Mouse (Mus musculus) embryonic facial prominence, embryonic 12.5 days (tissue): ENCODE measurements around the gene Afap1l2. TPM values are rescaled to one million over a fixed set of nuclear protein-coding genes. Genes with fewer than 3 reads are reported as not detected.

Experiments
- ATAC-seq: fragments of 200-750 bp; cut with Nextera tagmentation; 2 replicates; pipeline ENCODE4 v1.8.0; 2017; ENCODE audit not compliant: insufficient number of reproducible peaks, insufficient read depth, low FRiP score, low TSS enrichment
- H3K27ac ChIP-seq: fragments of 300-500 bp; sonication (generic); 2 replicates; pipeline ENCODE4 v1.5.1; 2016; ENCODE audit warnings: mild to moderate bottlenecking
- H3K27me3 ChIP-seq: fragments of 300-500 bp; sonication (generic); 2 replicates; pipeline ENCODE4 v1.6.1; 2016; ENCODE audit warnings: mild to moderate bottlenecking, moderate library complexity
- H3K36me3 ChIP-seq: fragments of 300-500 bp; sonication (generic); 2 replicates; pipeline ENCODE4 v1.6.1; 2016; ENCODE audit warnings: mild to moderate bottlenecking
- H3K4me1 ChIP-seq: fragments of 300-500 bp; sonication (generic); 2 replicates; pipeline ENCODE4 v1.6.1; 2016
- H3K4me2 ChIP-seq: fragments of 300-500 bp; sonication (generic); replicated peaks from 2 replicates; pipeline ENCODE4 v1.6.1; 2016; ENCODE audit warnings: mild to moderate bottlenecking, moderate library complexity
- H3K4me3 ChIP-seq: fragments of 300-500 bp; sonication (generic); 2 replicates; pipeline ENCODE4 v1.5.1; 2016; ENCODE audit warnings: mild to moderate bottlenecking
- H3K9ac ChIP-seq: fragments of 300-500 bp; sonication (generic); 2 replicates; pipeline ENCODE4 v1.6.1; 2016; ENCODE audit warnings: mild to moderate bottlenecking, moderate library complexity
- H3K9me3 ChIP-seq: fragments of 300-500 bp; sonication (generic); 2 replicates; pipeline ENCODE4 v1.6.1; 2016; ENCODE audit warnings: mild to moderate bottlenecking, moderate library complexity
- whole genome bisulfite sequencing: fragments of 180-500 bp; shearing (Covaris S2); methylation state at CpG from one replicate; pipeline ENCODE4 v1.1.7; 2016; 5-methylcytosine and 5-hydroxymethylcytosine counted together
- polyA plus RNA-seq: library from polyadenylated mRNA; unstranded; fragments of >200 nt; fragmentation: Nextera tagmentation; extraction: Ambion mirVana; gene quantifications from 2 replicates; pipeline ENCODE4 v1.2.1, GENCODE M21; 2016

The Afap1l2 gene
- 9.7 and 10.3 TPM in 2 replicates for polyA plus RNA-seq

DNA sequence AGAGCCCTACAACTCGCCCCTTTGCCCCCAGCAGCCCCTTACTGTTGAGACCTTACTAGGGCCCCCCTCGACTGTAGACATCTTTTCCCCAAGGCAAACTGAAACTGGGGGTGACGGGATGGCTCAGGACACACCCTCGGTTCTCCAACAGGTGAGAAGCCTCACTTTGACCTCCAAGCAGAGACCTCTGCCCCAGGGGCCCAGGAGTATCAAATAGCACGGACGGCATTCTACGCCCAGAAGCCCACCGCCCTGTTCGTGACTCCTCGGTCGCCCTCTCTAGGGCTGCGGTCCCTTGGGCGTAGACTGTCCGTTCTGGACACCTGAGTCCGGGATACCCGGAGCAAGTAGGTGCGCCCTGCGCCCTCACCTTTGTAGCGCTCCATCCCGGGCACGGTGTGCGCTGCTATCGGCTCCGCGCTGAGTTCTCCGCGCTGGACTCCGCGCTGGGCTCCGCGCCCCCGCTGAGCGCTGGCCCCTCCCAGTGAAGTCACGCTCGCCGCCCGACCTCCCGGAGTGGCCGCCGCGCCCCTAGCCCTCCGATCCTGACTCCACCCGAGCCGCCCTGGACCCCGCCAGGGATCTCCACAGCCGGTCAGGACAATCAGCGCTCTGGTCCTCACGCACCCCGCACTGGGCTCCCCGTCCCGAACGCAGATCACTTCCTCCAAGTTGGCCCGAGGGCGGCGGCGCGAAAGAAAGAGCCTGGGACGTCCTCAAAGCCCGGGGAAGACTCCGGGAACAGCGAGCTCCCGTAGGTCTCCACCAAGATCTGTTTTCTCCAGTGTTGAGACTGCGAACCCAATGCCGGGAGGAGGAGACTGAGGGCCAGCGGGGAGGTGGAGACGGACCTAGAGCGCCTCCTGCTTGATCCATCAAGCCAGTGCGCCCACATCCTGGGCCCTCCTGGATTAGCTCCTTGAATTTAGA is at the start of gene Afap1l2:
TSS of gene Afap1l2 (minus strand) at position 448 of the 930 bp plus-strand sequence.
- Histone ChIP-seq H3K4me2 (peak within 1 kb of the TSS; percentile 86), H3K27ac (no peak within 1 kb of the TSS), H3K4me1 (peaks cover 34% of the 10 kb centered on the region), H3K36me3 (no peaks in the 10 kb centered on the region), H3K9me3 (no peaks in the 10 kb centered on the region), H3K9ac (peak within 1 kb of the TSS; percentile 57), H3K4me3 (peak within 1 kb of the TSS; percentile 52), H3K27me3 (peaks cover 26% of the 10 kb centered on the region)
- 2% methylated on average over 68 of the region's 68 CpGs for WGBS
- peak; percentile 57; the same call in 1 of the 2 replicates for ATAC-seq

DNA sequence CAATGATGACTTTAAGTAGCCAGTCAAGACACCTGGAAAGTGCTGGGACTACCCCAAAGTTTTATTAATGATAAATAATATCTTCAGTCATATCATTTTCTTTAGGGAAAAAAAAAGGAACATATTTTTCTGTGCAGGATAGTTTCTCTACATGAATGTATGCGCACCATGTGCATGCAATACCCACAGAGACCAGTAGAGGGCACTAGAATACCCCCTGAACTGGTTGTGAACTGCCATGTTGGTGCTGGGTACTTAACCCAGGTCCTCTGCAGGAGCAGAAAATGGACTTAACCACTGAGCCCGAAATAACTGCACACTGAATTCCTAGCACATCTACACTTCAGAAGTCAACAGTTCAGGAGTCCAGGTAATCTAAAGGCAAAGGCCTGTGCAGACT is 49.5 kb upstream of the Afap1l2 start:
- Histone ChIP-seq H3K4me3 (no peak overlapping the region), H3K4me1 (peaks cover 5% of the 10 kb centered on the region; the same call in 1 of the 2 replicates), H3K9ac (no peak overlapping the region), H3K36me3 (peaks cover 6% of the 10 kb centered on the region; the same call in 1 of the 2 replicates), H3K9me3 (peaks cover 5% of the 10 kb centered on the region; the same call in 1 of the 2 replicates), H3K27me3 (no peaks in the 10 kb centered on the region), H3K27ac (no peak overlapping the region), H3K4me2 (no peak overlapping the region)
- WGBS: 100% methylated on average over 2 of the region's 2 CpGs
- ATAC-seq: no peak

DNA sequence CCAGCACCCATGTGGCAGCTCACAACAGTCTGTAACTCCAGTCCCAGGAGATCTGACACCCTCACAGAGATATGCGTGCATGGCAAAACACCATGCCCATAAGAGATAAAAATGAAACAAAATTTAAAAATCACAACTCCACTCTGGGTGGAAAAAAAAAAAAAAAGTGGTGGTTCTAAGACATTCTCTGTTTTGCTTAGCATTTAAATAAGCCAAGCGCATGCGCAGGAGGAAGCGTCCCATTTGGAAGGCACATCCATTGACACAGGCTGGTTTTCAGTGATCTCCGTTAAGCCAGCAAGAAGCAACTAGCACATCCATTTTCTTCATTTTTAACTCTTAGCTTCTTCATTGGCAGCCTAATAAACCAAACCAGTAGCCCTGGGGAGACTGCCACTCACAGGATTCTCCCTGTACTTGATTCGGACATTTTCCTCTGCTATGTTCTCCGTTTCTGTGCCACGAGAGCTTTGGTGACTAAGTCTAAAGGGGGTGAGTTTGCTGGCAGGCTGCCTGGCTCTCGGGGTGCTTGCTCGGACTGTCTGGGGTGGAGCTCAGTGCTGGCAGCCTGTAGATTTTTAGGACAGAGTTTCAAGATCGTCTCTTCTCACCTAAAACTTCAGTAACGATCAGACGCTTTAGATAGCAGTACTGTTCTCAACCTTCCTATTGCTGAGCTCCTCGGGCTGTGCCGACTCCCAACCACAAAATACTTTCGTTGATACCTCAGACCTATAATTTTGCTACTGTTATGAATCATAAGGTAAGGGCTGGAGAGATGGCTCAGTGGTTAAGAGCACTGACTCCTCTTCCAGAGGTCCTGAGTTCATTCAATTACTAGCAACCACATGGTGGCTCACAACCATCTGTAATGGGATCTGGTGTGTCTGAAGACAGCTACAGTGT is 47.4 kb upstream of the Afap1l2 start:
- H3K9ac ChIP-seq: no peak overlapping the region
- peaks cover 5% of the 10 kb centered on the region; the same call in 1 of the 2 replicates for H3K9me3 ChIP-seq
- ATAC-seq: no peak
- H3K36me3 ChIP-seq: peaks cover 6% of the 10 kb centered on the region; the same call in 1 of the 2 replicates
- no peak overlapping the region for H3K27ac ChIP-seq
- 89% methylated on average over 16 of the region's 16 CpGs for WGBS
- H3K4me2 ChIP-seq: no peak overlapping the region
- peaks cover 5% of the 10 kb centered on the region; the same call in 1 of the 2 replicates for H3K4me1 ChIP-seq
- H3K27me3 ChIP-seq: no peaks in the 10 kb centered on the region
- no peak overlapping the region for H3K4me3 ChIP-seq

DNA sequence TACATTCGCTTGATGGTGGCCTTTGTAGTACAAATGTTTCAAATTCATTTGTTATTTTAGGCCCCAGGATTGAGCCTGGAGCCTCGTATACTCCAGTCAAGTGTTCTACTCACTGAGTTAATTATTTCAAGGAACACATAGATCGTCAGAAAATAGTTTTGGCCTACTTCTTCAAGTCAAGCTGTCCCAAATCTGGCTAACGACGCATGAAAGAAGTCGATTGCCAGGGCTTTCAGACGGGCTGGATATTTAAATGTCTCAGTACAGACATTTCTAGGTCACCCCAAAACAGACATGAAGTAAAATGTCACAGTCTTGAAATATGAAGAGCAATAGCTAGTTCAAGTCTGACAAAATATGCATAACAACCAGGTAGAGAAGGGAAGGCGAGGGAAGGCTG is 44.9 kb upstream of the Afap1l2 start:
- no peaks in the 10 kb centered on the region for H3K27me3 ChIP-seq

DNA sequence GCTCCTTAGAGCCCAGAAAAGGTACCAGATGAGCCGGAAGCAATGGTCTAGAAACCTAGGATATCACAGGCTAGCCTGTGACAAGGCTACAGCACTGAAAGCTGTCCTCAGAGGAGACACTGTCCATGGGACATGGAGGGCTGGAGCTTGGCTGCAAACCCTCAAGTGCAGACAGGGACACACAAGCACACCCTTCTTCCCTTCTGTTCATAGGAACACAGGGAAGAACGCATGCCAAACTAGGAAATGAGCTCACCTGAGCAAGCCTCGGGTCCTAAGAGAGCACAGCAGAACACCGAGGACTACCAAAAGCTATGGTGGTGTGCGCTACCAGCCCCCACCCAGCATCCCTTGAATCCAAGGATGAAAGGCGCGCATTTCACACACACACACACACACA is 44.0 kb upstream of the Afap1l2 start:
- Histone ChIP-seq H3K4me3 (no peak overlapping the region), H3K27me3 (no peaks in the 10 kb centered on the region), H3K4me2 (no peak overlapping the region), H3K27ac (no peak overlapping the region), H3K9me3 (no peaks in the 10 kb centered on the region), H3K4me1 (peaks cover 14% of the 10 kb centered on the region; the same call in 1 of the 2 replicates), H3K9ac (no peak overlapping the region), H3K36me3 (no peaks in the 10 kb centered on the region)
- WGBS: 97% methylated on average over 7 of the region's 7 CpGs
- ATAC-seq: no peak

More for the DNA sequence above, 44.9 kb upstream of the Afap1l2 start:
- H3K4me1 ChIP-seq: peaks cover 14% of the 10 kb centered on the region; the same call in 1 of the 2 replicates
- H3K9ac ChIP-seq: no peak overlapping the region
- H3K9me3 ChIP-seq: peaks cover 4% of the 10 kb centered on the region; the same call in 1 of the 2 replicates
- 59% methylated on average over 8 of the region's 8 CpGs for WGBS
- ATAC-seq: no peak
- no peak overlapping the region for H3K4me2 ChIP-seq
- H3K36me3 ChIP-seq: peaks cover 5% of the 10 kb centered on the region; the same call in 1 of the 2 replicates
- H3K27ac ChIP-seq: no peak overlapping the region
- H3K4me3 ChIP-seq: no peak overlapping the region

DNA sequence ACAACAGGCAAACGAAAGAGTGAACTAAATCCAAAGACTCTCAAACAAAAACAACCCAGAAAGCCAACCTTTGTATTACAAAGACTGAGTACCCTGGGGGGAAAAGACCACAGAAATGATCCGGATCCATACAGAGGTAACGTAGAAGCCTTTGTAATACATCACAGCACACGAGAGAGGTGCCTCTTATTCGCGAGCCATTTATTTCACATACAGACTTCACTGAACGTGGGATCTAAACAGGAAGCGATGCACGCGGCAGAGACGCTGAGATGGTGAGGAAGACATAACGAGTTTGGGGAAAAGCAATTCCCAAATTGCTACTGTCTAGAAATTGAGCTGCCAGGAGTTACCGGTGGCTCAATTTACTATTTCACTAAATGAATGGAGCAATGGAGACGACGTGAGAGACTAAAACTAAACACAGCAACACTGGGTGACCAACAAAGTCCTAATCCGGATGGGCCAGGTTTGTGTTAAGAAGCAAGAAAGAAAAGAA is 41.6 kb upstream of the Afap1l2 start:
- 39% methylated on average over 16 of the region's 16 CpGs for WGBS
- no peak overlapping the region for H3K4me2 ChIP-seq
- ATAC-seq: no peak

DNA sequence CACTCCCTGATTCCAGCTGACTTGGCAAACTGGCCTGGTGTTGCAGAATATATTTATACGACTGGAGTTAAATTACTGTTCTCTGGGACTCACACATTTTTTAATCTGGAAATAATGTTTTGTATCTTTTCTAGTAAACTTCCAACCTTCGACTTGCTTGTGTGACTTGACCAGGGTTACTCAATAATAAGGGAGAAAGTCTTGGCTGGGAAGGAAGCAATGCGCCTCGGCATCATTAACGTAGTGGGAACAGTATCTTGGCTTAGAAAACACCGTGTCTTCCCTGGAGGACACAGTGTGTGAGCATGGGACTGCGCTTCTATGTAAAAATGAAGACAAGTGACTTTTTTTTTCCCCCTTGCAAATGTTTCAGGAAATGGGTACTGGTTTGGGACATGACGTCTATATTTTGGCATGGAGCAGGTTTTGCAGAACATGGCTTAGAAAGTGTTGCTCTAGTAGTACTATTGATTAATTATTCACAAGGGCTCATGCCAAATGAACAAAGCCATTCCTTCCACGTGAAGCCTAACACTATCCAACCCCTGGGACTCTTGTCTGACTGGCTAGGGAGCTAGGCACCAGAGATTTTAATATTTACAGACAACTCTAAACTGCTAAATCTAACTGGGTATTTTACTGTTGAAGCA is 39.8 kb upstream of the Afap1l2 start:
- Histone ChIP-seq H3K36me3 (no peaks in the 10 kb centered on the region), H3K27ac (no peak overlapping the region), H3K9me3 (no peaks in the 10 kb centered on the region), H3K27me3 (no peaks in the 10 kb centered on the region), H3K4me3 (no peak overlapping the region), H3K4me1 (peaks cover 9% of the 10 kb centered on the region; the same call in 1 of the 2 replicates), H3K4me2 (no peak overlapping the region), H3K9ac (no peak overlapping the region)
- WGBS: 84% methylated on average over 9 of the region's 9 CpGs
- ATAC-seq: no peak

More for the DNA sequence above, 41.6 kb upstream of the Afap1l2 start:
- Histone ChIP-seq H3K9ac (no peak overlapping the region), H3K27ac (no peak overlapping the region), H3K9me3 (no peaks in the 10 kb centered on the region), H3K27me3 (no peaks in the 10 kb centered on the region), H3K4me3 (no peak overlapping the region), H3K36me3 (no peaks in the 10 kb centered on the region), H3K4me1 (peaks cover 14% of the 10 kb centered on the region; the same call in 1 of the 2 replicates)

DNA sequence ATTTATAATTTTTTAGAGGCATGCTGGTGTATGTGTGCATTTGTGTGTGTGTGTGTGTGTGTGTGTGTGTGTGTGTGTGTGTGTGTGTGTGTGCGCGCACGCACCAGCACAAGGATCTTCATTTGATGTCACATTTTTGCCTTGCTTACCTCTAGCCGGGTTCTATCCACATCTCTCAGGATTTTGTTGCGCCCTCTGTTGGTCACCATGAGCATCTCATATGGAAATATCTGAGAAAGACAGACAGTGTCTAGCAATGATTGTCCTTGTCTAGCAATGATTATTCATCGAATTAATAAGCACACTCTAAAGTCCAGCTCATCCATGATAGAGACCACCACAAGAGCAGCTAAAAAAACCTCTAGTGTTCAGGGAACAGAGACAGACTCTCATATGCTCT is 31.2 kb upstream of the Afap1l2 start:
- Histone ChIP-seq H3K36me3 (peaks cover 9% of the 10 kb centered on the region; the same call in 1 of the 2 replicates), H3K27me3 (no peaks in the 10 kb centered on the region), H3K4me3 (no peak overlapping the region), H3K4me2 (no peak overlapping the region), H3K27ac (no peak overlapping the region), H3K9ac (no peak overlapping the region), H3K4me1 (0 out of 2 replicates have a peak, but pooled peaks cover 5% of the 10 kb centered on the region), H3K9me3 (no peaks in the 10 kb centered on the region)
- no peak for ATAC-seq
- 76% methylated on average over 6 of the region's 6 CpGs for WGBS

DNA sequence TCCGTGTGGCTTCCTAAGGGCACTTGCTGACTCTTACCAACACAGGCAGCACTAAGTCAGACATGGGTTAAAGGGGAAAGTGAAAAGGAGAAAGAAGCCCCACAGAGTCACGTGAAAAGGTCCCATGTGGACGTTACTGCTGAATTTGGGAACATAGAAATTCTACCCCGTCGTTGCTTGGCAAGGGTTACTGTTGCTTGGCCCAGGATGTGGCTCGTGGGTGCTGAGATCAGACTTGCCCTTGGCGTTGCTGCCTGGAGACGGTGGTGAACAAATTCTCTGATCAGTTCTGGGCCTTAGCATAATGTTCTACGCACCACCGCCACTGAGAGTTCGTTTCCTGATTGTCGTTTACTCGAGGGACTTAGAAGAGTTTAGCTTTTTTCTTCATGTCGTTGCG is 28.8 kb upstream of the Afap1l2 start:
- Histone ChIP-seq H3K4me3 (no peak overlapping the region), H3K27me3 (no peaks in the 10 kb centered on the region), H3K4me1 (0 out of 2 replicates have a peak, but pooled peaks cover 9% of the 10 kb centered on the region), H3K4me2 (no peak overlapping the region), H3K27ac (no peak overlapping the region), H3K9me3 (no peaks in the 10 kb centered on the region), H3K9ac (no peak overlapping the region), H3K36me3 (peaks cover 9% of the 10 kb centered on the region; the same call in 1 of the 2 replicates)
- ATAC-seq: no peak
- 83% methylated on average over 15 of the region's 15 CpGs for WGBS

DNA sequence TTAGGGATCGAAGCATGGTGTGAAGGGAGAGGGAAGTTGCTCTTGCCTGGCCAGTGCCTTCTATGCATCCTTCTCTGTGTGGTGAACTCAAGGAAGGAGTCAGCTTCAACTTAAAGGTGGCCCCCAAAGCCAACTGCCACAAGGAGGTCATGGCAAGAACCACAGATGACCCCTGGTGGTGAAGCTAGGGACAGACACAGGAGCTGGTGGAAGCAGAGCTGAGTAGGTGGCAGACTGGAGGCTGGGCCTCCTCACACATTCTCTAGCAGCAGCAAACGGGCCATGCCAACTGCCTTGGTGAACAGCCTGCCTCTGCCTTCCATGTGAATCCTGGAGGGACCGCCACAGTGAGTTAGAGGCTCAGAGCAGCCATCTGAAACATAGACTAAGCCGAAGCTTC is 23.6 kb upstream of the Afap1l2 start:
- Histone ChIP-seq H3K27ac (no peak overlapping the region), H3K27me3 (no peaks in the 10 kb centered on the region), H3K36me3 (no peaks in the 10 kb centered on the region), H3K4me2 (no peak overlapping the region), H3K9me3 (no peaks in the 10 kb centered on the region), H3K4me3 (no peak overlapping the region), H3K4me1 (0 out of 2 replicates have a peak, but pooled peaks cover 7% of the 10 kb centered on the region), H3K9ac (no peak overlapping the region)
- ATAC-seq: no peak
- WGBS: 77% methylated on average over 4 of the region's 4 CpGs
